Mouse (Mus musculus): ENCODE data around the gene Pramel5.
"Not testable (repeated sequence)": the region's sequence is repeated elsewhere in the genome, so short reads cannot be mapped to it uniquely, and the experiment has no call there.

Gene Pramel5

DNA sequence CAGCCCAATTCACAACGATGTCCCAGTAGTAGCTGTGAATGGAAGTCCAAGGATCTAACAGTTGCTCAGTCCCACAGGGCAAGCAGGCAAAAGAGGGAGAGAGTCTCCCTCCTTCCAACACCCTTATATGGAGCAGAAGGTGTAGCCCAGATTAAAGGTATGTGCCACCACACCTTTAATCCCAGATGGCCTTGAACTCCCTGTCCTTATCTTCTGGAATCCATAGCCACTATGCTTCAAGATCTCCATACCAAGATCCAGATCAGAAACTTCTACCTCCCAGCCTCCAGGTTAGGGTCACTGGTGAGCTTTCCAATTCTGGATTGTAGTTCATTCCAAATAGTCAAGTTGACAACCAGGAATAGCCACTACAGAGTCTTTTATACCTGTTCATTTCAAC lies at the start of gene Pramel5:
Gene Pramel5 (minus strand): TSS at position 101 of the 400 bp plus-strand sequence.
- not testable (repeated sequence) for DNase-seq (ENCODE audit: low read depth, low spot score)

DNA sequence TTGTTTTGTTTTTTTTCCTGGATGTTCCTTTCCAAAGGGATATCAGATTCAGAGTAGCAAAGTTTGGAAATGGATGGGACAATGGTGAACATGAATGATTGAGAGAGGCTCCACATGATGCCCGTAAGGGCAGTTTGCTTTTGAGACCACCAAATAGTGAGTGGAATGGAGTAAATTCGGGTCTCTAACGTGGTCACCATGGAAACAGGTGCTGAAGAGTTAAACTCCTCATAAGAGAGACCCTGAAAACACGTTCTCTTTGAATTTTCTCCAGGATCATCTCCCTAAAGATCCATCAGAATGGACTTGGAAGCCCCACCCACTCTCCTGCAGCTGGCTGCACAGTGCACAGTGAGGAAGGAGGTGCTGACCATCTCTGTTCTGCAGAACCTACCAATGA lies 49.7 kb upstream of the Pramel5 start, which contains the start of gene Gm13128:
Gene Gm13128 (plus strand): TSS at position 301 of the 400 bp plus-strand sequence.
- DNase-seq (ENCODE audit: low read depth, low spot score) = not testable (repeated sequence)

DNA sequence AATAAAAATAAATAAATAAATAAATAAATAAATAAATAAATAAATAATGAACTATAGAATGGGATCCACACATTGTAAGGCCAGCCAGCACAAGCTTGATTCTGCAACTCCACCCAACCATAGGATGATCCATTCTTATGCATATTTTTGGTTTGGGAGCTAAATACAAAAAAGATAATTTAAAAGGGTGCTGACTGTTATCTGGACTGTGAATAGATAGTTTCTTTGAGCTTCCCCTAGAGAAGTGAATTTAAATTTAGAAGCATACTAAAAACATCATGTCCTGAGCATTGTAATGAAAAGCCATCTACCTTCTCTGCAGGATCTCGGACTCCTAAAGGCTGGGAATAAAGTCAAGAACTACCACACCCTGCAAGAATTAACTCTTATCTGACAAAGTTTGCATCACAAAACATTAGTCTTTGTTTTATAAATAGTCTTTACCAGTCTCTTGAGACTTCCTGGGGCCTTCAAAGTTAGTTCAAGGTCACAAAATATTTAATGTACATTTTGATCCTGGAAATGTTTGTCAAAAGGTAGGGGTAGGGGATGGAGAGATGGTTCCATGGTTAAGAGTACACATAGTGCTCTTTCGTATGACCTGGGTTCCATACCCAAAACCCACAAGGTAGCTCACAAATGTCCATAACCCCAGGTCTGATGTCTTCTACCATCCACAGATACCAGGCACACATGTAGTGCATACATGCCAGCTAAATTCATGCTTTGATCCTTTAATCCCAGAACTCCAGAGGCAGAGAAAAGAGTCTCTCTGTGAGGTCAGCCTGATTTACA lies 32.6 kb upstream of the Pramel5 start:
- not testable (repeated sequence) for DNase-seq (ENCODE audit: low read depth, low spot score)

DNA sequence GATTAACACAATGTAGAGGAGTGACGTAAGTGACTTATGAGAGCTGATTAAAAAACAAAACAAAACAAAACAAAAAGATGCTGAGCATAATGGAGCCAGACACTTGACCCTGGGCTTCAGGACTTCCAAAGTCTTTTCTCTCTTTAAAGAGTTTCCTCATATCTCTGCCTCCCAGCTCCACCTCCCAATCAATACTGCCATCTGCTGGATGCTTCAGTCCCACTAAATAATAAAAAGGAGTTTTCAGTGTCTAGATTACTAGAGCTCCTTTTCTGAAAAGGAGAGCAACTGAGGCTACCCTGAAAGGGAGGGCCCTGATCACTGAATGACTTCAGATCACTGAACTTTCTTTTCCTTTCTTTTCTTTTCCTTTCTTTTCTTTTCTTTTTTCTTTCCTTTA lies 19.1 kb upstream of the Pramel5 start:
- DNase-seq (ENCODE audit: low read depth, low spot score) = not testable (repeated sequence)

DNA sequence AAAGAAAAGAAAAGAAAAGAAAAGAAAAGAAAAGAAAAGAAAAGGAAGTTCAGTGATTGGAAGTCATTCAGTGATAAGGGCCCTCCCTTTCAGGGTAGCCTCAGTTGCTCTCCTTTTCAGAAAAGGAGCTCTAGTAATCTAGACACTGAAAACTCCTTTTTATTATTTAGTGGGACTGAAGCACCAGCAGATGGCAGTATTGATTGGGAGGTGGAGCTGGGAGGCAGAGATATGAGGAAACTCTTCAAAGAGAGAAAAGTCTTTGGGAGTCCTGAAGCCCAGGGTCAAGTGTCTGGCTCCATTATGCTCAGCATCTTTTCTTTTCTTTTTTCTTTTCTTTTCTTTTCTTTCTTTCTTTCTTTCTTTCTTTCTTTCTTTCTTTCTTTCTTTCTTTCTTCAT lies 25.5 kb downstream of the Pramel5 start:
- not testable (repeated sequence) for DNase-seq (ENCODE audit: low read depth, low spot score)

Measured in c-Kit-negative CD71-positive TER-119-positive erythroid progenitor cells, embryonic 14.5 days (primary cell).